Comparison of ENCODE assay signal across 8 mouse cellular contexts in the genomic region with DNA sequence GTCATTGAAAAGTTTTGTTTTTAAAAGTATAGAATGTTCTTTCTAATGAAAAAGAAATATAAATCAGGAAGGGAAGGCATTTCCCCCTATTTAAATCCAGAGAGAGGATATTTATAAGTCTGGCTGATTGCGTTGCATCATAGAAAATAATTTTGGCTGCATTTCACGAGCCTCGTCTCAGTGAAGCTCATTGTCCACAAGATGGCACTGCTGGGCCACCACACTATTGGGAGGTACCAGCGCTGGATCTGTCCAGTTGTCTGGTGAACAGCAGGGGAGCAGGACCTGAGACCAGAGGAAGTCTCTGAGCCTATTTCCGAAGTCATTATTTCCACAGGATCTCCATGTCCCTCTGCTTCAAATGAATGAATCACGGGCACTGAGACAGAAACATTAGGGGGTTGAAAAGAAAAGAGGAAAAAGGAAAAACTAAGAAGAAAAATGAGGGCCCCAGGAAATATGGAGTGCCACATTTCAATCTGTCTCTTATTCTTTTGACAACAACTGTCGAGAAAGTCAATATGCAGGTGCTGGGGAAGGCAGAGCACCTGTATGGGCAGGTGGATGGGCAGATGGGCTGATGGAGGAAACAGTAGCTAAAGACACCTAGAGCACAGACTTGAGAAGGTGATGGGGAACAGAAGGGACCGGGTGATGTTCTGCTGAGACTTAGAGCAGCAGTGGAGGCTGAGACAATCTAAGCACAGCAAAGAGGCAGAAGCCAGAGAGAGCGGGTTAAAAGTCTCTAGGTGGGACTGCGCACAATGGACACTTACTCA. TPM values are rescaled to one million over a fixed set of nuclear protein-coding genes. Genes with fewer than 3 reads are reported as not detected.
A peak's percentile ranks its signal among the peaks of the same experiment; 100 is the strongest.
DNase-seq lines count a peak whose midpoint lies in the region; ATAC-seq lines count a peak whose summit lies in the region.

No protein-coding gene starts in this region.

- no peaks in the 10 kb centered on the region for H3K36me3 ChIP-seq in forebrain, embryonic 14.5 days (ENCODE audit: control insufficient read depth, insufficient read depth, low read length)
- no peaks in the 10 kb centered on the region for H3K36me3 ChIP-seq in hindbrain, embryonic 10.5 days

- no peak overlapping the region for H3K4me2 ChIP-seq in forebrain, embryonic 14.5 days (ENCODE audit: low read length)

- H3K4me1 ChIP-seq in forebrain, embryonic 14.5 days (ENCODE audit: control insufficient read depth, insufficient read depth, low read length) = no peaks in the 10 kb centered on the region
- H3K4me1 ChIP-seq in hindbrain, embryonic 10.5 days (replicated peaks) = no peaks in the 10 kb centered on the region

- no peak overlapping the region for H3K27ac ChIP-seq in forebrain, embryonic 14.5 days (ENCODE audit: low read depth, low read length)
- H3K27ac ChIP-seq in hindbrain, embryonic 10.5 days = no peak overlapping the region

- H3K9me3 ChIP-seq in forebrain, embryonic 14.5 days (replicated peaks; ENCODE audit: control insufficient read depth, low read length) = no peaks in the 10 kb centered on the region
- H3K9me3 ChIP-seq in hindbrain, embryonic 10.5 days = no peaks in the 10 kb centered on the region

- peak; percentile 71 for DNase-seq in ES-CJ7 (ENCODE audit: low read depth, low spot score)
- peak; percentile 62 for DNase-seq in c-Kit-positive CD71-negative TER-119-negative erythroid progenitor cells, embryonic 14.5 days (ENCODE audit: low read depth)
- DNase-seq in forebrain, embryonic 14.5 days (ENCODE audit: low spot score) = peak; percentile 93
- DNase-seq in hindbrain, embryonic 10.5 days (ENCODE audit: low spot score) = peak; percentile 79
- DNase-seq in layer of hippocampus, adult 8-10 months (ENCODE audit: low spot score in 2 of 2) = peak; percentile 70 to 83
- DNase-seq in lung, postnatal 10 days = peak; percentile 89
- peak; percentile 61 for DNase-seq in retina, adult 2 months (ENCODE audit: low read depth, low spot score)
- peak; percentile 66 for DNase-seq in thymus, postnatal 14 days

- 35% methylated on average over 10 of the region's 10 CpGs for WGBS in forebrain, embryonic 14.5 days
- WGBS in hindbrain, embryonic 10.5 days = 47% methylated on average over 10 of the region's 10 CpGs

- no peak overlapping the region for H3K9ac ChIP-seq in forebrain, embryonic 14.5 days (ENCODE audit: low read length)

- peak; percentile 88 for ATAC-seq in forebrain, embryonic 14.5 days

- H3K4me3 ChIP-seq in forebrain, embryonic 14.5 days (ENCODE audit: low read depth, low read length) = no peak overlapping the region
- H3K4me3 ChIP-seq in hindbrain, embryonic 10.5 days = no peak overlapping the region

- H3K27me3 ChIP-seq in forebrain, embryonic 14.5 days (replicated peaks; ENCODE audit: control insufficient read depth, insufficient read depth, low read length) = no peaks in the 10 kb centered on the region
- no peaks in the 10 kb centered on the region for H3K27me3 ChIP-seq in hindbrain, embryonic 10.5 days (ENCODE audit: insufficient read depth, poor library complexity, severe bottlenecking)

RNA-seq across cellular contexts. Expression of a gene that starts 31.7 kb away (rescaled TPM):
- polyA plus RNA-seq in forebrain, embryonic 14.5 days (2014; fragmentation: Nextera tagmentation; extraction: Ambion mirVana) = not detected in 2 replicates
- not detected in 2 replicates for polyA plus RNA-seq in hindbrain, embryonic 10.5 days (2016; fragmentation: Nextera tagmentation; extraction: Ambion mirVana)
- under 1 TPM in 3 of 4 experiments, not detected in 1; 0.25 to 0.43 (median 0.41) TPM for total RNA-seq in layer of hippocampus, adult 8-10 months (2022)
